Mouse (Mus musculus): Measurements from ENCODE around the gene Ddr2. TPM values are rescaled to one million over a fixed set of nuclear protein-coding genes. Genes with fewer than 3 reads are reported as not detected.

Gene Ddr2
- polyA plus RNA-seq, 1 experiment, result not detected

- no peaks in the 10 kb centered on the region for H3K4me1 ChIP-seq (ENCODE audit: control insufficient read depth, insufficient read depth, low read length)
- TF ChIP-seq POLR2A (IDR thresholded peaks at IDR 0.05; ENCODE audit: insufficient read depth, low read depth, low read length) (no peak), CTCF (IDR thresholded peaks at IDR 0.05; ENCODE audit: insufficient read depth, low read depth, low read length) (no peak)
- no peak overlapping the region for H3K27ac ChIP-seq (ENCODE audit: insufficient read depth, low read depth, low read length)
- no peak overlapping the region for H3K4me3 ChIP-seq (ENCODE audit: insufficient read depth, low read depth, low read length)
- 97% methylated on average over 4 of the region's 4 CpGs for WGBS
These were observed 159.9 kb downstream of the Ddr2 start for GRCm38 (mm10) chr1:169950651-169951050.

GRCm38 (mm10) chr1:169949981-169950380, 160.6 kb downstream of the Ddr2 start:
- H3K4me1 ChIP-seq (ENCODE audit: control insufficient read depth, insufficient read depth, low read length), result no peaks in the 10 kb centered on the region
- H3K4me3 ChIP-seq (ENCODE audit: insufficient read depth, low read depth, low read length), result no peak overlapping the region
- 63% methylated on average over 7 of the region's 7 CpGs for WGBS
- no peak overlapping the region for H3K27ac ChIP-seq (ENCODE audit: insufficient read depth, low read depth, low read length)
- TF ChIP-seq POLR2A (IDR thresholded peaks at IDR 0.05; ENCODE audit: insufficient read depth, low read depth, low read length) (no peak), CTCF (IDR thresholded peaks at IDR 0.05; ENCODE audit: insufficient read depth, low read depth, low read length) (no peak)

GRCm38 (mm10) chr1:169948866-169949265, 161.7 kb downstream of the Ddr2 start:
- H3K4me1 ChIP-seq (ENCODE audit: control insufficient read depth, insufficient read depth, low read length), result no peaks in the 10 kb centered on the region
- 49% methylated on average over 7 of the region's 7 CpGs for WGBS
- no peak overlapping the region for H3K27ac ChIP-seq (ENCODE audit: insufficient read depth, low read depth, low read length)
- no peak overlapping the region for H3K4me3 ChIP-seq (ENCODE audit: insufficient read depth, low read depth, low read length)
- TF ChIP-seq POLR2A (IDR thresholded peaks at IDR 0.05; ENCODE audit: insufficient read depth, low read depth, low read length) (no peak), CTCF (IDR thresholded peaks at IDR 0.05; ENCODE audit: insufficient read depth, low read depth, low read length) (no peak)

- TF ChIP-seq CTCF (IDR thresholded peaks at IDR 0.05; ENCODE audit: insufficient read depth, low read depth, low read length) (no peak), POLR2A (IDR thresholded peaks at IDR 0.05; ENCODE audit: insufficient read depth, low read depth, low read length) (no peak)
- no peak overlapping the region for H3K27ac ChIP-seq (ENCODE audit: insufficient read depth, low read depth, low read length)
- no peaks in the 10 kb centered on the region for H3K4me1 ChIP-seq (ENCODE audit: control insufficient read depth, insufficient read depth, low read length)
- H3K4me3 ChIP-seq (ENCODE audit: insufficient read depth, low read depth, low read length), result no peak overlapping the region
- WGBS, result 85% methylated on average over 7 of the region's 7 CpGs
These were observed 162.3 kb downstream of the Ddr2 start for GRCm38 (mm10) chr1:169948280-169948679.

- 83% methylated on average over 6 of the region's 6 CpGs for WGBS
- no peak for TF ChIP-seq POLR2A (IDR thresholded peaks at IDR 0.05; ENCODE audit: insufficient read depth, low read depth, low read length)
- no peak for TF ChIP-seq CTCF (IDR thresholded peaks at IDR 0.05; ENCODE audit: insufficient read depth, low read depth, low read length)
- no peak overlapping the region for H3K4me3 ChIP-seq (ENCODE audit: insufficient read depth, low read depth, low read length)
- no peaks in the 10 kb centered on the region for H3K4me1 ChIP-seq (ENCODE audit: control insufficient read depth, insufficient read depth, low read length)
- no peak overlapping the region for H3K27ac ChIP-seq (ENCODE audit: insufficient read depth, low read depth, low read length)
These were observed 162.9 kb downstream of the Ddr2 start for GRCm38 (mm10) chr1:169947654-169948053.

- WGBS, result 82% methylated on average over 3 of the region's 3 CpGs
- no peak overlapping the region for H3K27ac ChIP-seq (ENCODE audit: insufficient read depth, low read depth, low read length)
- TF ChIP-seq POLR2A (IDR thresholded peaks at IDR 0.05; ENCODE audit: insufficient read depth, low read depth, low read length), result no peak
- TF ChIP-seq CTCF (IDR thresholded peaks at IDR 0.05; ENCODE audit: insufficient read depth, low read depth, low read length), result no peak
These were observed 164.6 kb downstream of the Ddr2 start for GRCm38 (mm10) chr1:169946004-169946403.

GRCm38 (mm10) chr1:169939345-169939744, 171.2 kb downstream of the Ddr2 start:
- no peak for TF ChIP-seq POLR2A (IDR thresholded peaks at IDR 0.05; ENCODE audit: insufficient read depth, low read depth, low read length)
- TF ChIP-seq CTCF (IDR thresholded peaks at IDR 0.05; ENCODE audit: insufficient read depth, low read depth, low read length), result no peak
- Histone ChIP-seq H3K27ac (ENCODE audit: insufficient read depth, low read depth, low read length) (no peak overlapping the region), H3K4me3 (ENCODE audit: insufficient read depth, low read depth, low read length) (no peak overlapping the region), H3K4me1 (ENCODE audit: control insufficient read depth, insufficient read depth, low read length) (no peaks in the 10 kb centered on the region)
- WGBS, result 6% methylated on average over 2 of the region's 2 CpGs

More at GRCm38 (mm10) chr1:169946004-169946403, 164.6 kb downstream of the Ddr2 start:
- no peaks in the 10 kb centered on the region for H3K4me1 ChIP-seq (ENCODE audit: control insufficient read depth, insufficient read depth, low read length)
- no peak overlapping the region for H3K4me3 ChIP-seq (ENCODE audit: insufficient read depth, low read depth, low read length)

GRCm38 (mm10) chr1:169934005-169934725, 176.4 kb downstream of the Ddr2 start:
- Histone ChIP-seq H3K4me3 (ENCODE audit: insufficient read depth, low read depth, low read length) (peak overlapping the region; percentile 35), H3K27ac (ENCODE audit: insufficient read depth, low read depth, low read length) (peak overlapping the region; percentile 42; the same call in 1 of the 2 replicates), H3K4me1 (ENCODE audit: control insufficient read depth, insufficient read depth, low read length) (peaks cover 4% of the 10 kb centered on the region)
- TF ChIP-seq CTCF (IDR thresholded peaks at IDR 0.05; ENCODE audit: insufficient read depth, low read depth, low read length) (no peak), POLR2A (IDR thresholded peaks at IDR 0.05; ENCODE audit: insufficient read depth, low read depth, low read length) (no peak)
- 5% methylated on average over 16 of the region's 16 CpGs for WGBS

GRCm38 (mm10) chr1:169932122-169932746, 178.3 kb downstream of the Ddr2 start:
- 57% methylated on average over 7 of the region's 7 CpGs for WGBS
- TF ChIP-seq POLR2A (IDR thresholded peaks at IDR 0.05; ENCODE audit: insufficient read depth, low read depth, low read length) (no peak), CTCF (IDR thresholded peaks at IDR 0.05; ENCODE audit: insufficient read depth, low read depth, low read length) (no peak)
- H3K4me1 ChIP-seq (ENCODE audit: control insufficient read depth, insufficient read depth, low read length), result peaks cover 4% of the 10 kb centered on the region
- no peak overlapping the region for H3K27ac ChIP-seq (ENCODE audit: insufficient read depth, low read depth, low read length)
- no peak overlapping the region for H3K4me3 ChIP-seq (ENCODE audit: insufficient read depth, low read depth, low read length)
